Mouse (Mus musculus): ENCODE data around the gene Gfod2. TPM values are rescaled to one million over a fixed set of nuclear protein-coding genes. Genes with fewer than 3 reads are reported as not detected.

Gfod2 gene
- polyA plus RNA-seq, 1 experiment from 2014 or later, result 0.26 TPM

GRCm38 (mm10) chr8:105702001-105702401 lies 56.5 kb downstream of the Gfod2 start:
- Histone ChIP-seq H3K79me2 (ENCODE audit: inconsistent target) (peaks cover 6% of the 10 kb centered on the region; the same call in 1 of the 2 replicates), H3K4me3 (ENCODE audit: inconsistent target) (peak overlapping the region; percentile 29), H3K27ac (no peak overlapping the region), H3K36me3 (ENCODE audit: inconsistent target) (peaks cover 12% of the 10 kb centered on the region; the same call in 1 of the 2 replicates)
- WGBS (ENCODE audit: missing documents), result 81% methylated on average over 17 of the region's 18 CpGs

GRCm38 (mm10) chr8:105700966-105701824 lies 57.3 kb downstream of the Gfod2 start, which contains the start of the genes Acd and Pard6a:
TSS of gene Acd (minus strand) at chr8:105701102.
TSS of gene Pard6a (plus strand) at chr8:105701148.
- Histone ChIP-seq H3K36me3 (ENCODE audit: inconsistent target) (peaks cover 12% of the 10 kb centered on the region; the same call in 1 of the 2 replicates), H3K79me2 (ENCODE audit: inconsistent target) (peaks cover 6% of the 10 kb centered on the region; the same call in 1 of the 2 replicates), H3K4me3 (ENCODE audit: inconsistent target) (peak within 1 kb of the TSS; percentile 94), H3K27ac (peak within 1 kb of the TSS; percentile 88)
- WGBS (ENCODE audit: missing documents), result under 1% methylated on average over 59 of the region's 60 CpGs

DNA sequence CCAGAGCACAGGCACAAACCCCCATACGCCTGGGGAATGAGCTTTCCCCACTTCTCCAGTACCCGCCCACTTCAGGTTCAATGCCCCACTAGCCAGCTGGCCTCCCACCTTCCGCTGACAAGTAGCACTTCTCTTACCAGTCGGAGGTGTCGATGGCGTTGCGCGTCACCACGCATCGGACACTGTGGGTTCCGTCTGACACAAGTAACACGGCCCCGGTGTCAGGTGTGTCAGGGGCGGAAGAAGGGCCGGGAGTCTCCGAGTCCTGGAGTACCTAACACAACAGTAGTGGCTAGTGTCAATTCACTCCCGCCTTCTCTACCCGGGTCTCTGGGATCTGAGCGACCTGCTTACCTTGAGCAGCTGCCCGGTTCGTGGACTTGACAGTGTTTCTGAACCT lies 57.9 kb downstream of the Gfod2 start:
- Histone ChIP-seq H3K36me3 (ENCODE audit: inconsistent target) (peaks cover 12% of the 10 kb centered on the region; the same call in 1 of the 2 replicates), H3K79me2 (ENCODE audit: inconsistent target) (peaks cover 6% of the 10 kb centered on the region; the same call in 1 of the 2 replicates), H3K27ac (peak overlapping the region; percentile 88), H3K4me3 (ENCODE audit: inconsistent target) (peak overlapping the region; percentile 94)
- WGBS (ENCODE audit: missing documents), result 0% methylated on average over 21 of the region's 21 CpGs

- WGBS (ENCODE audit: missing documents), result 95% methylated on average over 11 of the region's 11 CpGs
Observed at GRCm38 (mm10) chr8:105699488-105700215, 58.8 kb downstream of the Gfod2 start.

DNA sequence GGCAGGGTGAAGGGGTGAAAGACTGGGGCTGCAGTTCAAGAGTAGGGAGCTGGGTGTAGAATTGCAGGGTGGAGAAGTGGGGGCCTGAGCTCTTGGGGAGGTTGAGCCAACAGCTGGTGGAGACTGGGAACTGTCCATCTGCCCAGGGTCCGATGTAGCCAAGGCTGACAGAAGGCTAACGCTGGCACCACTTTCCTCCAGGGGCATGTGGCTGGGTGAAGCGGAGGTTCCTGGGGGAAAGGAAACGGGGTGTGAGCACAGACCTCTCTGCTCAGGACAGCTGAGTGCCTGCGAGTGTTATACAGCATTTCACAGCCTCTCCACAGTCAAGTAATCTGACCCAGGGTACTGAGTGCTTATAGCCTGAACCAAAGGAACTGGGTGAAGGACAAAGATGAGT lies 59.7 kb downstream of the Gfod2 start:
- 96% methylated on average over 5 of the region's 5 CpGs for WGBS (ENCODE audit: missing documents)
- Histone ChIP-seq H3K36me3 (ENCODE audit: inconsistent target) (peaks cover 12% of the 10 kb centered on the region; the same call in 1 of the 2 replicates), H3K27ac (no peak overlapping the region), H3K4me3 (ENCODE audit: inconsistent target) (no peak overlapping the region), H3K79me2 (ENCODE audit: inconsistent target) (peaks cover 6% of the 10 kb centered on the region; the same call in 1 of the 2 replicates)

More at GRCm38 (mm10) chr8:105699488-105700215, 58.8 kb downstream of the Gfod2 start:
- Histone ChIP-seq H3K36me3 (ENCODE audit: inconsistent target) (peaks cover 12% of the 10 kb centered on the region; the same call in 1 of the 2 replicates), H3K27ac (no peak overlapping the region), H3K79me2 (ENCODE audit: inconsistent target) (peaks cover 6% of the 10 kb centered on the region; the same call in 1 of the 2 replicates), H3K4me3 (ENCODE audit: inconsistent target) (peak overlapping the region; percentile 94)

DNA sequence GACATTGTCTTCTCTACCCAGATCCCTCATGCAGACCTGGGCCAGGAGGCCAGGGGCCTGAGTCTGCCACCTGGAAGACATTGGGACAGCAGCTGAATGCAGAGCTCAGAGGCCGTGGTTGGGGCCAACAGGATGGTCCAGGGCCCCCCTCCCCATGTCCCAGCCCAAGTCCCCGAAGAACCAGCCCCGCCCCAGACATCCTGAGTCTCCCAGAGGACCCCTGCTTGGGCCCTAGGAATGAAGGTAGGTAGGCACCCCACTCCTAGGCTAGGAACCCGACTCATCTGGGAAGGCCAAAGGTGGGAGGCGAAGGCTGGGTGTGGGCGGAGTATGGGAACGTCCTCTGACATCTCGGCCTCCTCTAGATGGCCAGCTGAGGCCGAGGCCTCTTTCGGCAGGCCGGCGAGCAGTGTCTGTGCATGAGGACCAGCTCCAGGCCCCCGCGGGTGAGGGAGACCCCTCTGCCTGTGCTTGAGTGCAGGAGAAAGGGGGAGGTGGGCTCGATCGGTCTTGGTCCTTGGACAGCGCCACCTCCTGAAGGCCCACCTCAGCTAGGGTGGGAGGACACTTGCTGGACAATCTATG lies 61.2 kb downstream of the Gfod2 start:
- Histone ChIP-seq H3K27ac (no peak overlapping the region), H3K79me2 (ENCODE audit: inconsistent target) (peaks cover 6% of the 10 kb centered on the region; the same call in 1 of the 2 replicates), H3K36me3 (ENCODE audit: inconsistent target) (peaks cover 12% of the 10 kb centered on the region; the same call in 1 of the 2 replicates), H3K4me3 (ENCODE audit: inconsistent target) (no peak overlapping the region)
- 94% methylated on average over 13 of the region's 17 CpGs for WGBS (ENCODE audit: missing documents)

DNA sequence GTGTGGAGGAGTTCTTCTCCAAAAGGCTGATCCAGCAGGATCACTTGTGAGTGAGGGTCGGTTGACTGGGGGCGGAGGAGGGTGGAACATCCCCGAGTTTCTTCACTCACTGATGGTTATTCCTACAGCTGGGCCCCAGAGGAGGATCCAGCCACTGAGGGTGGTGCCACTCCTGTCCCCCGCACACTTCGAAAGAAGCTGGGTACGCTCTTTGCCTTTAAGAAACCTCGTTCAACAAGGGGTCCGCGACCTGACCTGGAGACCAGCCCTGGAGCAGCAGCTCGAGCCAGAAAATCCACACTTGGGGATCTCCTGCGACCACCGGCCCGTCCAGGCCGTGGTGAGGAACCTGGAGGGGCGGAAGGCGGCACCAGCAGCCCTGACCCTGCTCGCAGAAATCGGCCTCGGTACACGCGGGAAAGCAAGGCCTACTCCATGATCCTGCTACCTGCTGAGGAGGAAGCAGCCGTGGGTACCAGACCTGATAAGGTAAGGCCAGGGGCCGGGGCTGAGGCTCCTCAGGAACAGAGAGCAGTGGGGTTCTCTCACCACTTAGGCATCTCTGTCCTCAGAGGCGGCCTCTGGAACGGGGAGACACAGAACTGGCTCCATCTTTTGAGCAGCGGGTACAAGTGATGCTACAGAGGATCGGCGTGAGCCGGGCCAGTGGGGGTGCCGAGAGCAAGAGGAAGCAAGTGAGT lies 63.2 kb downstream of the Gfod2 start:
- Histone ChIP-seq H3K4me3 (ENCODE audit: inconsistent target) (no peak overlapping the region), H3K79me2 (ENCODE audit: inconsistent target) (peaks cover 4% of the 10 kb centered on the region; the same call in 1 of the 2 replicates), H3K36me3 (ENCODE audit: inconsistent target) (peaks cover 12% of the 10 kb centered on the region; the same call in 1 of the 2 replicates), H3K27ac (no peak overlapping the region)
- WGBS (ENCODE audit: missing documents), result 91% methylated on average over 30 of the region's 30 CpGs

DNA sequence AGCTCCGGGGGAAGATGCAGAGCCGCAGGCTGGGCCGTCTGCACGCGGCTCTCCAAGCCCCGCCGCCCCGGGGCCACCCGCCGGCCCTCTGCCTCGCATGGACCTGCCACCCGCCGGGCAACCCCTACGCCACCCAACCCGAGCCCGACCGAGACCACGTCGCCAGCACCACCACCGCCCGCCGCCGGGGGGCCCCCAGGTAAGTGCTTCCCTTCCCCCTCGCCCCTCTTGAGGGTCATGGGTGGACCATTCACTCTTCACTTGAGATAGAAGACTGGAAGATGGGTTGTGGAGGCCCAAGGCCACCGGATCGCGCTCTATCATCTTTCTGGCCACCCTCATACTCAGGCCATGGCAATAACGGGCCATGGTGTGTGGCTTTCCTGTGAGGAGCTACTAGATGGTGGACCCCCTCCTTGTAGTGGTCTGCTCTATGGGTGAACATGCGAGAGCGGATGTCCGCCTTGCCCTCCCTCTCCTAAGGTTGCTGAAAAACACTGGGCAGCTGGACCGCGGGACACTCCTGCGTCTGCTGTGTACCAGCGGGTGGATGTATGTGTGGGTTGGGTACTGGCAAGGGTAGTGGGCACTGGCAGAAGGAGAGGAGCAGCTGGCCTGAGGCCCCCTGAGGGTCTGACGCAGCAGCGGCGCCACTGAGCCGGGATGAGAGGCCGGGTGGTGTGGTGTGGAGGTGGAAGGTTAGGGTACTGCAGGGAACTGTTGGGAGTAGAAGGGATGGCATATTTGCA lies 64.2 kb downstream of the Gfod2 start:
- H3K36me3 ChIP-seq (ENCODE audit: inconsistent target), result peaks cover 12% of the 10 kb centered on the region; the same call in 1 of the 2 replicates
- H3K27ac ChIP-seq, result no peak overlapping the region
- 93% methylated on average over 38 of the region's 40 CpGs for WGBS (ENCODE audit: missing documents)
- no peaks in the 10 kb centered on the region for H3K79me2 ChIP-seq (ENCODE audit: inconsistent target)
- H3K4me3 ChIP-seq (ENCODE audit: inconsistent target), result no peak overlapping the region

DNA sequence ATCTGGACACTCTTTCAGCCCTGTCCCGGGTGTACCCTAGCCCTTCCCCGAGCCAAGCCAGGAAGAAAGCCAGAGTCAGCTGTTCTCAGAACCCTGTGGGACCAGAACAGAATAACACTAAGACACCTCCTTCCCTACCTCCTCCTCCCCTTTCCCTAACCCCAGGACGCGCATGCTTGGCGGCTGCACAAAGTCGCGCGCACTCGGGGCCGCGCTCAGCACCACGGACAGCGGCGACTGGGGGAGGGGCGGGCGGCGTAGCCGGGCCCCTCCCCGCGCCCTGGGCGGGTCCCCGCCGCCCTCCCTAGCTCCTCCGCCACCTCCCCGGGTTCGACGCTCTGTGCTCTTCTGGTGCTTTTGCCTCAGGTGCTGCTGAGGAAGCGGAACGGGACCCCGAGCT lies 64.8 kb downstream of the Gfod2 start:
- H3K36me3 ChIP-seq (ENCODE audit: inconsistent target), result peaks cover 10% of the 10 kb centered on the region; the same call in 1 of the 2 replicates
- whole genome bisulfite sequencing (ENCODE audit: missing documents), result 87% methylated on average over 17 of the region's 30 CpGs
- no peaks in the 10 kb centered on the region for H3K79me2 ChIP-seq (ENCODE audit: inconsistent target)
- no peak overlapping the region for H3K27ac ChIP-seq
- H3K4me3 ChIP-seq (ENCODE audit: inconsistent target), result no peak overlapping the region

DNA sequence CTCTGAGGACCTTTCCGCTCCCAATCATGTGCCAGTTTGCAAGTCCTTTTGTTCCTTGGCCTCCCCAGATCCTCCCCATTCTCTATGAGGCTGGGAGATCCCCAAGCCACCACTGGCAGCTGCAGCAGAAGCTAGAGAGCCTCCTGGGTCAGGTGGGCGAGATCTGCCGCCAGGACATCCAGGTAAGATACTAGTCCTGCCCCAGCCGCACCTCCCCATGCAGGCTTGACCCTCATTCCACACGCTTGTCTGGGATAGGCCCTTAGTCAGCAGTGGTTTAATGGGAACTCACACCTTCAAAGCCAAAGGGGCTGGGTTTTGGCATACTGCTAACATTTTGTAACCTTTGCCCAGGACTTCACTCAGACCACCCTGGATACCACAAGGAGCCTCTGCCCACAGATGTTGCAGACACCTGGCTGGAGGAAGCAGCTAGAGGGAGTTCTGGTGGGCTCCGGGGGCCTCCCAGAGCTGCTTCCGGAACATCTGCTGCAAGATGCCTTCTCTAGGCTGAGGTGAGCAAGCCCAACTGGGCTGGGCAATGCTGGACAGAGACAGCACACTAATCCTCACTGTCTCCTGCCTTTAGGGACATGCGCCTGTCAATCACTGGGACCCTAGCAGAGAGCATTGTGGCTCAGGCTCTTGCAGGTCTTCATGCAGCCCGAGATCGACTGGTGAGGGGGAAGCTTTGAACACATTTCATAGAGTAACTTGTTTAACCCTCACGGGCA lies 65.8 kb downstream of the Gfod2 start:
- no peak overlapping the region for H3K27ac ChIP-seq
- WGBS (ENCODE audit: missing documents), result 89% methylated on average over 11 of the region's 11 CpGs
- H3K4me3 ChIP-seq (ENCODE audit: inconsistent target), result no peak overlapping the region
- H3K36me3 ChIP-seq (ENCODE audit: inconsistent target), result no peaks in the 10 kb centered on the region; the same call in 1 of the 2 replicates
- H3K79me2 ChIP-seq (ENCODE audit: inconsistent target), result no peaks in the 10 kb centered on the region

DNA sequence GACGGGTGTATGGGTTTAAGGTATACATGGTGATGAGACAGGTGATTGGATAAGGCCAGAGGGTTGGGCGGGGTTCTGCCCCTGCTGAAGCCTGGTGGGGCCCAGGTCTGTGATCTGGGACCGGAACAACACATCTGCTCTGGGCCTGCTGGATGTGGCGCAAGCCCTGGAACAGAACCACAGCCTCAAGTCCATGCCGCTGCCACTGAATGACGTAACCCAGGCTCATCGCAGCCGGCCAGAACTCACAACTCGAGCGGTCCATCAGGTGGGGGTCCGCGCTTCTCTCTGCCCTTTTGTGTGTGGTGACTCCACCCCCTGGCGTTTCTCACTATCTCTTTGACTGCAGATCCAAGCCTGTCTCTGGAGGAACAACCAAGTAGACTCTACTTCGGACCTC lies 67.5 kb downstream of the Gfod2 start:
- H3K4me3 ChIP-seq (ENCODE audit: inconsistent target), result no peak overlapping the region
- H3K27ac ChIP-seq, result no peak overlapping the region
- WGBS (ENCODE audit: missing documents), result 78% methylated on average over 14 of the region's 14 CpGs
- no peaks in the 10 kb centered on the region for H3K36me3 ChIP-seq (ENCODE audit: inconsistent target)
- no peaks in the 10 kb centered on the region for H3K79me2 ChIP-seq (ENCODE audit: inconsistent target)

DNA sequence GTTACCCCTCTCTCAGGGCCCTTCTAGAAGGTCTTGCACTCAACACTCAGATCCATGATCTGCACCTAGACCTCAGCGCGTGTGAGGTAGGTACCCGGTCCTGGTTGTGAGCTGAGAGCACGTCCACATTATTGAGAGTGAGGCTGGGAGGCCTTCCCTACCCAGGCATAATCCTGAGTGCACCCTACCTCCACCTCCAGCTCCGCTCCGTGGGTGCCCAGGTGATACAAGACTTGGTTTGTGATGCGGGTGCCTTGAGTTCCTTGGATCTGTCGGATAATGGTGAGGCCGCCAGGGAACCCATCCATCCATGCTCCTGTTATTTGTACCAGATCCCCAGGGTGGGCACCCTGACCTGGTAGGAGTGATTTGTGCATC lies 68.5 kb downstream of the Gfod2 start:
- Histone ChIP-seq H3K36me3 (ENCODE audit: inconsistent target) (no peaks in the 10 kb centered on the region), H3K79me2 (ENCODE audit: inconsistent target) (no peaks in the 10 kb centered on the region), H3K4me3 (ENCODE audit: inconsistent target) (no peak overlapping the region), H3K27ac (no peak overlapping the region)
- WGBS (ENCODE audit: missing documents), result 95% methylated on average over 9 of the region's 9 CpGs
